Mouse (Mus musculus) common myeloid progenitor, adult 5-6 weeks (primary cell): ENCODE measurements around the gene Morn5. TPM values are rescaled to one million over a fixed set of nuclear protein-coding genes. Genes with fewer than 3 reads are reported as not detected.

Experiments
- ATAC-seq: replicated peaks from 2 replicates; pipeline ENCODE4 v1.8.0; 2016; ENCODE audit warnings: low read depth, mild to moderate bottlenecking, moderate TSS enrichment, inconsistent platforms; ENCODE audit not compliant: poor library complexity, severe bottlenecking
- total RNA-seq: library from RNA; stranded (forward); fragments of 200-1000, 187-1606 nt; gene quantifications from 2 replicates; pipeline ENCODE4 v1.2.3, GENCODE M21; 2017

Gene Morn5
- total RNA-seq, 1 experiment from 2014 or later: not detected

GRCm38 (mm10) chr2:36103069-36103554 lies 53.9 kb downstream of the Morn5 start:
- ATAC-seq: no peak

DNA sequence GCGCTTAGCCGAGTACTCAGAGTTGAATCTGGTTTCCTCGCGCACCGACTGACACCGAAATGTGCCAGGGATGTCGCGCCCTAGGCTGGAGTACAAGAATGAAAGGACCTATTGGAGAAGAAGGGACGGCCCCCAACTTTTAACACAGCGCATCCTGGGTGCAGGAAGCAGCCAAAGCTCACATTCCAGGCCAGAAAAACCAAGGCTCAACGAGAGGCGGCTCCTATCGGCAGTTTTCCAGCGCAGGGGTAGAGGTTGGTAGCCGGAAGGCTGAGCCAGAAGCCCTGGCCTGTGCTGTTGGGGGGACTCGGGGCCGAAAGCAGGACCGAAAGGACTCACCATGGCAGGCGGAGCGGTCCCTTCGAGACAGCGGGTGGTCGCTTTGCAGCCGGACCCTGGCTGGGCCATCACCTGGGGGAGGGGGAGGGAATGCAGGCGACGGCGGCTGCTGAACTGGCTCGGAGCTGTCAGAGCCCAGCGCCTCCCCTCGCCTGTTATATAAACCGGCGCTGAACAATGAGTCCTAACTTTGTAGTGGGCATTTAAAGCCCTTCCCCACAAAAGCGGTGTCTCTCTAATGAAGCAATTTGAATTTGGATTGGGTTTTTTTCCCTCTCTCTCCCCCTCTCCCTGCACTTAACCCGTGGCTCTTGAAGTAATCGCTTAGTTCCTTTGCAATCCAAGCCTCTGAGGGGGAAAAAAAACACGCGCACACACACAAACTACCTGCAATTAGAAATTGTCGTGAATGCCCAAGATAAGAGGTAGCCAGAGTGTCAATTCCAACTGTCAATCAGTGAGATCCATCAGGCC lies 54.5 kb downstream of the Morn5 start:
- ATAC-seq: no peak

GRCm38 (mm10) chr2:36104436-36104955 lies 55.2 kb downstream of the Morn5 start:
- ATAC-seq: no peak

DNA sequence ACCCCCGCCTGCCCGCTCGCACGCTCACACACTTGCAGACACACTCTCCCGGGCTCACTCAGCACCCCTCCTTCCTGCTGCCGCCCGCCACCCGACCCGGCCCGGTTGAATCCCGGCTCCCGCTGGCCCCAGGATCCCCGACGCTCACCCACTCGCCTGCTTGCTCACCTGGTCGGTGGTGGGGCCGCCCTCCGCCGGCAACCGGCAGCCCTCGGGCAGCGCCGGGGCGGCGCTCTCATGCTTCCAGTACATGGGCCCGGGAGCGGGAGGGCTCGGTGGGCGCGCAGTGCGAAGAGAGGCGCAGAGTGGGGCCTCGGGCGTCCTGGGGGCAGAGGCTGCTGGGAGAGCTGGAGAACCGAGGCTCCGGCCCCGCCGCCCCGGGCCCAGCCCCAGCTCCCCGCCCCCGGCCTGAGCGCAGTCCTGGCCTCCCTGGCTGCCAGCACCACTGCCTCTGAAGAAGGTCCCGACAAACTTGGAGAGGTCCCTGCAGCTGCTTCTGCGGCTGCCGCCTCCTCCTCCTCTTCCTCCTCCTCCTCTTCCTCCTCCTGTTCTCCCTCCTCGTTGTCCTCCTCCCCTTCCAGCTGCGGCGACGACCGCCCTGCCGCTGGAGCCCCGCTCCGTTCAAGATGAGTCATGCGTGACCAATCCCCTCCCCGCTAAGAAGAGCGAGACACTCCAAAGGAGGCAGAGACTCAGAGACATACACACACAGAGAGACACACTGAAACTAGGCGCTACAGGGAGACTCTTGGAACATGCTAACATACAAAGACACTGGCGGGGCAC lies 55.9 kb downstream of the Morn5 start, which contains the start of gene Lhx6:
Lhx6 (minus strand) TSS at position 453 of the 786 bp plus-strand sequence.
- ATAC-seq: 0 out of 2 replicates have a peak, but pooled peaks have one; percentile 20

DNA sequence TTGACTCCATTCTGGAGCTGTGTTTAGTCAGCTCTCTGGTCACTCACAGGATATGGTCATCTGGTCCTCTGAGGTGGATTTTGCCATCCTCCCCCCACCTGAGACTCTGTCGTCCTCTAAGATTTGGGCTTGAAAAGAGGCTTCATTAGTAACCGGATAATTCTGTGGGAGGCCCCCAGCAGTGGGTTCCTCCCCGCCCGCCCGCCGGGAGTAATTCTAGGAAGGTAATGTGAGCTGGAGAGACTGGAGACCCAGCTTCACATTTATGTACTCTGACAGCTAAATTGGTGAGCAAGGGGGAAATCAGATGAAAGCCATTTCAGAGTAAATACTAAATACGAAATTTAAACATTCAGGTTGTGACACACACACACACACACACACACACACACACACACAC lies 59.4 kb downstream of the Morn5 start:
- no peak for ATAC-seq

DNA sequence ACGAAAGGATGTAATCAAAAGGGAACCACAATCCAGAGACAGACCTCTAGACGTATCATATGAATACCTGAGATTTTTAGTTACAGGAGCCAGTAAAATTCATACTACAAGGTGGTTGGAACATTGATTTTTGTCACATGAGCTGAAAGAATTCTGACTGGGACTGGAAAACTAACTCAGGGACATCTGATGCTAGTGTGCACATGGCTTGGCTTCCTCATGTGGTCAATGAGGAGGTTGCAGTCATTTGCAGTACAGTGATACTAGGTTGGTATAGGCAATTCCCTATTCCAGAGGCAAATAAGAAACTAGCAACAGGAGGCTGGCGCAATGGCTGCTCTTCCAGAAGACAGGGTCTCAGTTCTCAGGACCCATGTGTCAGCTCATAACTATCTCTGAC lies 63.4 kb downstream of the Morn5 start:
- ATAC-seq: no peak

- ATAC-seq: no peak
Measured at GRCm38 (mm10) chr2:36126795-36127429, 77.7 kb downstream of the Morn5 start.

DNA sequence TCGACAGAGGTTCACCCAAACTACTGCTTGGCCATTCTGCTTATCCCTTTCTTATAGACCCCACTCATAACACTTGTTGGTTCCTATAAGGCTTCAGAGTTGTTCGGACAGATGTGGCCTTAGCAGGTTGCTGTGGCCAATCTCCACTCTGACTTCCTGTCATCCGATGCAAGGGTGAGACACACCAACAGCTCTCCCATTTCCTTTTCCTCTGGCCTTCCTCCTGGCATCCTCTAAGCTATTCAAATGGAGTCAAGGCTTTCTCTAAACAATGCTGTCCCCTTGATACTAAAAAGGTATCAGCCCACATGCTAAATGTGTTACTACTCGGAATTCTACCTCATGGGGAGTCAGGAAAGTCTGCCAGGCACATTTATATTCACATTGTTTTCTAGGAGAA lies 78.7 kb downstream of the Morn5 start:
- ATAC-seq: no peak

- no peak for ATAC-seq
Measured at GRCm38 (mm10) chr2:36129051-36129450, 79.8 kb downstream of the Morn5 start.

Other genes starting within 250 kb of the Morn5 start
- gene Ttll11, start 69.5 kb upstream of the Morn5 start, total RNA-seq: 0.55 TPM in 1 of 2 replicates, not detected in the other
- 50.7 and 59.9 TPM in 2 replicates for gene Ndufa8, start 52 bp upstream of the Morn5 start, total RNA-seq
- not detected in 2 replicates for gene Lhx6, start 56.0 kb downstream of the Morn5 start, total RNA-seq
- 64.8 and 98.7 TPM in 2 replicates for gene Mrrf, start 86.9 kb downstream of the Morn5 start, total RNA-seq
- 22.5 and 24.3 TPM in 2 replicates for gene Rbm18, start 87.3 kb downstream of the Morn5 start, total RNA-seq
- gene Ptgs1, start 181.0 kb downstream of the Morn5 start, total RNA-seq: 10.0 and 18.5 TPM in 2 replicates